In genomic region chr7:4125306-4125705, GRCm38 (mm10) we compare ENCODE assay signal across 10 mouse cellular contexts. TPM values are rescaled to one million over a fixed set of nuclear protein-coding genes. Genes with fewer than 3 reads are reported as not detected.
DNase-seq lines count a peak whose midpoint lies in the region; ATAC-seq lines count a peak whose summit lies in the region.
"Had no signal": no experiment of that assay in that cellular context is flagged by ENCODE, and none has a peak within 500 bp of the region (broad histone marks: within the 10 kb centered on the region; RNA-seq: fewer than 3 reads in every experiment).

No protein-coding gene starts in this region.

- peaks cover 8% of the 10 kb centered on the region for H3K27me3 ChIP-seq in kidney, embryonic 14.5 days (ENCODE audit: control insufficient read depth, insufficient read depth, low read length)
- H3K27me3 ChIP-seq in forebrain, embryonic 16.5 days (replicated peaks; ENCODE audit: control insufficient read depth, insufficient read depth, low read length), result no peaks in the 10 kb centered on the region
- no peaks in the 10 kb centered on the region for H3K27me3 ChIP-seq in midbrain, embryonic 15.5 days (replicated peaks)

- no peak overlapping the region for H3K4me3 ChIP-seq in kidney, embryonic 14.5 days (ENCODE audit: low read length)
- no peak overlapping the region for H3K4me3 ChIP-seq in forebrain, embryonic 16.5 days (replicated peaks; ENCODE audit: low read length)
- no peak overlapping the region for H3K4me3 ChIP-seq in midbrain, embryonic 15.5 days
- H3K4me3 ChIP-seq: intestine, embryonic 15.5 days had no signal

- 0 out of 2 replicates have a peak, but pooled peaks cover 5% of the 10 kb centered on the region for H3K4me1 ChIP-seq in kidney, embryonic 14.5 days (ENCODE audit: control insufficient read depth, insufficient read depth, low read length)
- peaks cover 49% of the 10 kb centered on the region for H3K4me1 ChIP-seq in forebrain, embryonic 16.5 days (replicated peaks; ENCODE audit: control insufficient read depth, insufficient read depth, low read length)
- H3K4me1 ChIP-seq in midbrain, embryonic 15.5 days, result peaks cover 49% of the 10 kb centered on the region

- ATAC-seq in kidney, embryonic 14.5 days (ENCODE audit: low FRiP score, low TSS enrichment), result no peak
- no peak for ATAC-seq in forebrain, embryonic 16.5 days
- no peak for ATAC-seq in midbrain, embryonic 15.5 days (replicated peaks)

- H3K9ac ChIP-seq in kidney, embryonic 14.5 days (ENCODE audit: low read depth, low read length), result 0 out of 2 replicates have a peak overlapping the region, but pooled peaks have one; percentile 4
- H3K9ac ChIP-seq in forebrain, embryonic 16.5 days (replicated peaks; ENCODE audit: low read depth, low read length), result 0 out of 2 replicates have a peak overlapping the region, but pooled peaks have one; percentile 26
- H3K9ac ChIP-seq in midbrain, embryonic 15.5 days, result no peak overlapping the region

- H3K4me2 ChIP-seq in kidney, embryonic 14.5 days (replicated peaks; ENCODE audit: low read depth, low read length), result no peak overlapping the region
- no peak overlapping the region for H3K4me2 ChIP-seq in forebrain, embryonic 16.5 days (ENCODE audit: low read length)
- peak overlapping the region; percentile 48; the same call in 1 of the 2 replicates for H3K4me2 ChIP-seq in midbrain, embryonic 15.5 days

- WGBS in kidney, embryonic 14.5 days, result 33% methylated on average over 9 of the region's 9 CpGs
- 24% methylated on average over 9 of the region's 9 CpGs for WGBS in forebrain, embryonic 16.5 days
- WGBS in midbrain, embryonic 15.5 days, result 22% methylated on average over 9 of the region's 9 CpGs

- no peak for DNase-seq in kidney, adult 8-10 months
- peak; percentile 92 for DNase-seq in R1 (ENCODE audit: low read depth, low spot score)
- DNase-seq in gastrocnemius, postnatal 25 days, result no peak
- DNase-seq in urinary bladder, postnatal 10 days (ENCODE audit: low spot score), result no peak
- DNase-seq in adrenal gland, postnatal 4 days (ENCODE audit: low spot score in 2 of 2), result no peak
- DNase-seq: lung, postnatal 36 days had no signal

- H3K36me3 ChIP-seq in kidney, embryonic 14.5 days (ENCODE audit: control insufficient read depth, insufficient read depth, low read length), result no peaks in the 10 kb centered on the region
- H3K36me3 ChIP-seq in forebrain, embryonic 16.5 days (ENCODE audit: control insufficient read depth, insufficient read depth), result no peaks in the 10 kb centered on the region
- 0 out of 2 replicates have a peak, but pooled peaks cover 3% of the 10 kb centered on the region for H3K36me3 ChIP-seq in midbrain, embryonic 15.5 days (replicated peaks)
- H3K36me3 ChIP-seq: intestine, embryonic 15.5 days had no signal

- H3K9me3 ChIP-seq in kidney, embryonic 14.5 days (ENCODE audit: control insufficient read depth, low read length), result no peaks in the 10 kb centered on the region
- H3K9me3 ChIP-seq in forebrain, embryonic 16.5 days (ENCODE audit: control insufficient read depth, low read length), result no peaks in the 10 kb centered on the region
- H3K9me3 ChIP-seq in midbrain, embryonic 15.5 days, result no peaks in the 10 kb centered on the region
- H3K9me3 ChIP-seq: intestine, embryonic 15.5 days had no signal

- no peak overlapping the region for H3K27ac ChIP-seq in kidney, embryonic 14.5 days (ENCODE audit: low read depth, low read length)
- peak overlapping the region; percentile 86 for H3K27ac ChIP-seq in forebrain, embryonic 16.5 days (ENCODE audit: low read length)
- peak overlapping the region; percentile 81 for H3K27ac ChIP-seq in midbrain, embryonic 15.5 days
- H3K27ac ChIP-seq: intestine, embryonic 15.5 days had no signal

RNA-seq across cellular contexts. Expression of gene Ttyh1, which starts 6.1 kb away (rescaled TPM):
- 1.2 and 1.5 TPM in 2 replicates for polyA plus RNA-seq in kidney, embryonic 14.5 days (2014; fragmentation: Nextera tagmentation; extraction: Ambion mirVana)
- polyA plus RNA-seq in forebrain, embryonic 16.5 days (2015; fragmentation: Nextera tagmentation; extraction: Ambion mirVana), result 97.4 and 115 TPM in 2 replicates
- polyA plus RNA-seq in midbrain, embryonic 15.5 days (2015; fragmentation: Nextera tagmentation; extraction: Ambion mirVana), result 115 and 144 TPM in 2 replicates
- total RNA-seq in gastrocnemius, postnatal 25 days (2021), result 1 to 10 TPM; 1.2 to 3.0 TPM
- total RNA-seq in adrenal gland, postnatal 4 days (2021), result 10 to 100 TPM; 13.7 to 19.0 TPM

RNA-seq across cellular contexts. Expression of gene Leng8, which starts 11.5 kb away (rescaled TPM):
- 45.0 and 48.7 TPM in 2 replicates for polyA plus RNA-seq in kidney, embryonic 14.5 days (2014; fragmentation: Nextera tagmentation; extraction: Ambion mirVana)
- 68.6 and 95.7 TPM in 2 replicates for polyA plus RNA-seq in forebrain, embryonic 16.5 days (2015; fragmentation: Nextera tagmentation; extraction: Ambion mirVana)
- polyA plus RNA-seq in midbrain, embryonic 15.5 days (2015; fragmentation: Nextera tagmentation; extraction: Ambion mirVana), result 102 and 104 TPM in 2 replicates
- total RNA-seq in gastrocnemius, postnatal 25 days (2021), result 10 to 100 TPM; 32.2 to 34.8 TPM
- 100 to 1,000 TPM; 209 to 212 TPM for total RNA-seq in adrenal gland, postnatal 4 days (2021)

RNA-seq across cellular contexts. Expression of gene Leng9, which starts 24.9 kb away (rescaled TPM):
- 1.8 and 2.5 TPM in 2 replicates for polyA plus RNA-seq in kidney, embryonic 14.5 days (2014; fragmentation: Nextera tagmentation; extraction: Ambion mirVana)
- polyA plus RNA-seq in forebrain, embryonic 16.5 days (2015; fragmentation: Nextera tagmentation; extraction: Ambion mirVana), result 5.4 and 6.4 TPM in 2 replicates
- 5.2 and 6.0 TPM in 2 replicates for polyA plus RNA-seq in midbrain, embryonic 15.5 days (2015; fragmentation: Nextera tagmentation; extraction: Ambion mirVana)
- total RNA-seq in gastrocnemius, postnatal 25 days (2021), result 1 to 10 TPM; 2.2 to 2.3 TPM
- total RNA-seq in adrenal gland, postnatal 4 days (2021), result 1 to 10 TPM; 8.2 to 9.3 TPM

RNA-seq across cellular contexts. Expression of gene Cdc42ep5, which starts 39.4 kb away (rescaled TPM):
- 30.3 and 34.3 TPM in 2 replicates for polyA plus RNA-seq in kidney, embryonic 14.5 days (2014; fragmentation: Nextera tagmentation; extraction: Ambion mirVana)
- polyA plus RNA-seq in forebrain, embryonic 16.5 days (2015; fragmentation: Nextera tagmentation; extraction: Ambion mirVana), result 3.4 and 3.8 TPM in 2 replicates
- polyA plus RNA-seq in midbrain, embryonic 15.5 days (2015; fragmentation: Nextera tagmentation; extraction: Ambion mirVana), result 6.2 and 6.4 TPM in 2 replicates
- total RNA-seq in gastrocnemius, postnatal 25 days (2021), result 1 to 10 TPM; 1.7 to 4.0 TPM
- total RNA-seq in adrenal gland, postnatal 4 days (2021), result 10 to 100 TPM; 51.6 to 53.5 TPM

Comparison
In these comparisons a context has a peak if more than half of its experiments do, and no peak if none do; other contexts are left out.
1. RNA of gene Ttyh1, which starts 6.1 kb away (polyA plus RNA-seq): 115 to 144 TPM in midbrain, embryonic 15.5 days and 97.4 to 115 TPM in forebrain, embryonic 16.5 days; 1.2 to 1.5 TPM in kidney, embryonic 14.5 days; every median in the first group is over 10 times any median in the second.